Mouse (Mus musculus): Measurements from ENCODE around the gene Hist1h2ae. TPM values are rescaled to one million over a fixed set of nuclear protein-coding genes. Genes with fewer than 3 reads are reported as not detected.
"Not testable (repeated sequence)": the region's sequence is repeated elsewhere in the genome, so short reads cannot be mapped to it uniquely, and the experiment has no call there.

Hist1h2ae gene
- polyA plus RNA-seq, 1 experiment from 2014 or later, result 139 TPM

GRCm38 (mm10) chr13:23581408-23582218, 10.6 kb upstream of the Hist1h2ae start, which contains the start of gene Hist1h4d:
TSS of gene Hist1h4d (plus strand) at chr13:23581598.
- Histone ChIP-seq H3K9ac (peak within 1 kb of the TSS; percentile 86), H3K9me3 (replicated peaks) (no peaks in the 10 kb centered on the region), H3K4me1 (peaks cover 43% of the 10 kb centered on the region), H3K36me3 (ENCODE audit: poor library complexity, severe bottlenecking) (no peaks in the 10 kb centered on the region), H3K4me3 (peak within 1 kb of the TSS; percentile 54), H3K4me2 (peak within 1 kb of the TSS; percentile 89), H3K27ac (peak within 1 kb of the TSS; percentile 99), H3K27me3 (no peaks in the 10 kb centered on the region)
- ATAC-seq, result peak; percentile 91
- under 1% methylated on average over 43 of the region's 43 CpGs for WGBS

GRCm38 (mm10) chr13:23577835-23578234, 6.8 kb upstream of the Hist1h2ae start:
- Histone ChIP-seq H3K4me3 (no peak overlapping the region), H3K27me3 (no peaks in the 10 kb centered on the region), H3K4me2 (no peak overlapping the region), H3K36me3 (ENCODE audit: poor library complexity, severe bottlenecking) (no peaks in the 10 kb centered on the region), H3K9ac (no peak overlapping the region), H3K4me1 (peaks cover 35% of the 10 kb centered on the region), H3K27ac (peak overlapping the region; percentile 25; the same call in 1 of the 2 replicates), H3K9me3 (replicated peaks) (no peaks in the 10 kb centered on the region)
- ATAC-seq, result no peak
- WGBS, result 88% methylated on average over 1 of the region's 1 CpGs

- no peaks in the 10 kb centered on the region for H3K36me3 ChIP-seq (ENCODE audit: poor library complexity, severe bottlenecking)
- H3K9ac ChIP-seq, result peak overlapping the region; percentile 82
Observed at GRCm38 (mm10) chr13:23576906-23577639, 6.1 kb upstream of the Hist1h2ae start.

GRCm38 (mm10) chr13:23576351-23576881, 5.4 kb upstream of the Hist1h2ae start:
- no peaks in the 10 kb centered on the region for H3K27me3 ChIP-seq
- H3K36me3 ChIP-seq (ENCODE audit: poor library complexity, severe bottlenecking), result no peaks in the 10 kb centered on the region
- no peaks in the 10 kb centered on the region for H3K9me3 ChIP-seq (replicated peaks)
- H3K4me3 ChIP-seq, result peak overlapping the region; percentile 48
- WGBS, result 2% methylated on average over 7 of the region's 7 CpGs
- peak overlapping the region; percentile 82 for H3K9ac ChIP-seq
- H3K27ac ChIP-seq, result peak overlapping the region; percentile 91
- peaks cover 32% of the 10 kb centered on the region for H3K4me1 ChIP-seq
- peak overlapping the region; percentile 74 for H3K4me2 ChIP-seq
- no peak for ATAC-seq

More at GRCm38 (mm10) chr13:23576906-23577639, 6.1 kb upstream of the Hist1h2ae start:
- H3K4me2 ChIP-seq, result peak overlapping the region; percentile 74
- peak overlapping the region; percentile 91 for H3K27ac ChIP-seq
- H3K27me3 ChIP-seq, result no peaks in the 10 kb centered on the region
- WGBS, result 41% methylated on average over 6 of the region's 6 CpGs
- H3K9me3 ChIP-seq (replicated peaks), result no peaks in the 10 kb centered on the region
- peaks cover 35% of the 10 kb centered on the region for H3K4me1 ChIP-seq
- no peak for ATAC-seq
- peak overlapping the region; percentile 48 for H3K4me3 ChIP-seq

GRCm38 (mm10) chr13:23575864-23576313, 4.9 kb upstream of the Hist1h2ae start:
- not testable (repeated sequence) for H3K27me3 ChIP-seq; H3K36me3 ChIP-seq (ENCODE audit: poor library complexity, severe bottlenecking); ATAC-seq; H3K9me3 ChIP-seq (replicated peaks)
- Histone ChIP-seq H3K9ac (peak overlapping the region; percentile 82), H3K27ac (peak overlapping the region; percentile 91), H3K4me3 (peak overlapping the region; percentile 48), H3K4me1 (peaks cover 32% of the 10 kb centered on the region), H3K4me2 (peak overlapping the region; percentile 74)
- WGBS, result 0% methylated on average over 9 of the region's 40 CpGs

- Histone ChIP-seq H3K9me3 (replicated peaks) (no peaks in the 10 kb centered on the region), H3K9ac (peak within 1 kb of the TSS; percentile 82), H3K4me1 (peaks cover 33% of the 10 kb centered on the region), H3K27ac (peak within 1 kb of the TSS; percentile 91), H3K27me3 (no peaks in the 10 kb centered on the region), H3K4me2 (peak within 1 kb of the TSS; percentile 74), H3K4me3 (peak within 1 kb of the TSS; percentile 48), H3K36me3 (ENCODE audit: poor library complexity, severe bottlenecking) (no peaks in the 10 kb centered on the region)
- under 1% methylated on average over 17 of the region's 18 CpGs for WGBS
- ATAC-seq, result peak; percentile 59
Observed at GRCm38 (mm10) chr13:23575271-23575851, 4.3 kb upstream of the Hist1h2ae start, which contains the start of gene Hist1h3d. TSS of gene Hist1h3d (plus strand) at chr13:23575763.

GRCm38 (mm10) chr13:23574546-23575170, 3.6 kb upstream of the Hist1h2ae start:
- not testable (repeated sequence) for H3K9me3 ChIP-seq (replicated peaks); H3K36me3 ChIP-seq (ENCODE audit: poor library complexity, severe bottlenecking); H3K27me3 ChIP-seq; ATAC-seq
- peaks cover 37% of the 10 kb centered on the region for H3K4me1 ChIP-seq
- peak overlapping the region; percentile 51 for H3K4me3 ChIP-seq
- peak overlapping the region; percentile 75 for H3K4me2 ChIP-seq
- peak overlapping the region; percentile 97 for H3K27ac ChIP-seq
- peak overlapping the region; percentile 65 for H3K9ac ChIP-seq
- WGBS, result 0% methylated on average over 12 of the region's 39 CpGs

- peak within 1 kb of the TSS; percentile 51 for H3K4me3 ChIP-seq
- peak within 1 kb of the TSS; percentile 75 for H3K4me2 ChIP-seq
- H3K36me3 ChIP-seq (ENCODE audit: poor library complexity, severe bottlenecking); H3K9me3 ChIP-seq (replicated peaks); H3K27me3 ChIP-seq: not testable (repeated sequence)
- H3K27ac ChIP-seq, result peak within 1 kb of the TSS; percentile 97
- peak; percentile 93 for ATAC-seq
- WGBS, result under 1% methylated on average over 25 of the region's 42 CpGs
- peak within 1 kb of the TSS; percentile 86 for H3K9ac ChIP-seq
- peaks cover 37% of the 10 kb centered on the region for H3K4me1 ChIP-seq
Observed at GRCm38 (mm10) chr13:23573898-23574524, 3.0 kb upstream of the Hist1h2ae start, which contains the start of the genes Hist1h2bf and Hist1h2ad. TSS of gene Hist1h2bf (minus strand) at chr13:23574196. TSS of gene Hist1h2ad (plus strand) at chr13:23574381.

GRCm38 (mm10) chr13:23573034-23573897, 2.2 kb upstream of the Hist1h2ae start:
- not testable (repeated sequence) for H3K36me3 ChIP-seq (ENCODE audit: poor library complexity, severe bottlenecking); H3K27me3 ChIP-seq; ATAC-seq; H3K9me3 ChIP-seq (replicated peaks)
- Histone ChIP-seq H3K9ac (peak overlapping the region; percentile 86), H3K27ac (peak overlapping the region; percentile 97), H3K4me1 (peaks cover 37% of the 10 kb centered on the region), H3K4me3 (peak overlapping the region; percentile 51), H3K4me2 (peak overlapping the region; percentile 75)
- WGBS, result 8% methylated on average over 20 of the region's 20 CpGs

Measured in forebrain, embryonic 13.5 days (tissue).